Mouse (Mus musculus) myocyte (in vitro differentiated cells): ENCODE results near the gene Ogn.

ENCODE experiments used
- CEBPB ChIP-seq: IDR thresholded peaks from 2 replicates; pipeline ENCODE4 v1.6.1; 2011; ENCODE audit warnings: mild to moderate bottlenecking, moderate library complexity; ENCODE audit not compliant: poor library complexity, insufficient read depth, severe bottlenecking
- E2F4 ChIP-seq: IDR thresholded peaks from one replicate; pipeline ENCODE4 v1.6.1; 2011; ENCODE audit warnings: mild to moderate bottlenecking, control low read depth, moderate library complexity; ENCODE audit not compliant: insufficient read depth
- MAX ChIP-seq: IDR thresholded peaks from one replicate; pipeline ENCODE4 v1.6.1; 2011; ENCODE audit warnings: low read depth, mild to moderate bottlenecking, control low read depth
- MYOD1 ChIP-seq, 3 experiments: IDR thresholded peaks; one replicate each; pipeline ENCODE4 v1.6.1; 2011; ENCODE audit warnings: control low read depth in 2 of 3, low read depth in 2 of 3, mild to moderate bottlenecking in 2 of 3, moderate library complexity in 1 of 3; ENCODE audit not compliant: insufficient read length in 2 of 3, control insufficient read depth in 1 of 3
- POLR2A ChIP-seq: IDR thresholded peaks from one replicate; pipeline ENCODE4 v1.6.1; 2011; ENCODE audit warnings: low read depth, mild to moderate bottlenecking, control low read depth, moderate library complexity; ENCODE audit not compliant: insufficient read length
- POLR2AphosphoS2 ChIP-seq: IDR thresholded peaks from one replicate; pipeline ENCODE4 v1.6.1; 2011; ENCODE audit warnings: low read depth, control low read depth; ENCODE audit not compliant: insufficient read length
- SRF ChIP-seq: IDR thresholded peaks from one replicate; pipeline ENCODE4 v1.6.1; 2011; ENCODE audit warnings: low read depth; ENCODE audit not compliant: control insufficient read depth, insufficient read length
- TCF12 ChIP-seq: IDR thresholded peaks from one replicate; pipeline ENCODE4 v1.6.1; 2011; ENCODE audit warnings: mild to moderate bottlenecking, control low read depth; ENCODE audit not compliant: poor library complexity, insufficient read depth, severe bottlenecking
- USF1 ChIP-seq: IDR thresholded peaks from one replicate; pipeline ENCODE4 v1.6.1; 2011; ENCODE audit warnings: low read depth, mild to moderate bottlenecking, control low read depth, moderate library complexity

- TF ChIP-seq POLR2AphosphoS2 (no peak), MAX (no peak), POLR2A (no peak), SRF (no peak), MYOD1 (IDR thresholded peaks at IDR 0.05; ENCODE audit: control insufficient read depth in 1 of 3, insufficient read length in 2 of 3, low read depth in 2 of 3) (no peak), USF1 (no peak), E2F4 (no peak), TCF12 (no peak), CEBPB (no peak)
Measured at GRCm38 (mm10) chr13:49618365-49618764, 10.5 kb downstream of the Ogn start.
